Mouse (Mus musculus) midbrain, embryonic 12.5 days (tissue): ENCODE data around the gene 1700001K19Rik. TPM values are rescaled to one million over a fixed set of nuclear protein-coding genes. Genes with fewer than 3 reads are reported as not detected.
"Not testable (repeated sequence)": the region's sequence is repeated elsewhere in the genome, so short reads cannot be mapped to it uniquely, and the experiment has no call there.

ENCODE experiments used
- ATAC-seq: fragments of 200-750 bp; cut with Nextera tagmentation; 2 replicates; pipeline ENCODE4 v1.8.0; 2017; ENCODE audit warnings: low read depth, moderate TSS enrichment, moderate library complexity; ENCODE audit not compliant: low FRiP score
- H3K27ac ChIP-seq: fragments of 300-500 bp; sonication (generic); replicated peaks from 2 replicates; pipeline ENCODE4 v1.5.1; 2016; ENCODE audit warnings: mild to moderate bottlenecking
- H3K27me3 ChIP-seq: fragments of 300-500 bp; sonication (generic); 2 replicates; pipeline ENCODE4 v1.6.1; 2016; ENCODE audit warnings: mild to moderate bottlenecking
- H3K36me3 ChIP-seq: fragments of 300-500 bp; sonication (generic); 2 replicates; pipeline ENCODE4 v1.6.1; 2016
- H3K4me1 ChIP-seq: fragments of 300-500 bp; sonication (generic); 2 replicates; pipeline ENCODE4 v1.6.1; 2016
- H3K4me2 ChIP-seq: fragments of 300-500 bp; sonication (generic); replicated peaks from 2 replicates; pipeline ENCODE4 v1.6.1; 2016; ENCODE audit warnings: mild to moderate bottlenecking, moderate library complexity
- H3K4me3 ChIP-seq: fragments of 300-500 bp; sonication (generic); 2 replicates; pipeline ENCODE4 v1.5.1; 2016; ENCODE audit warnings: mild to moderate bottlenecking
- H3K9ac ChIP-seq: fragments of 300-500 bp; sonication (generic); replicated peaks from 2 replicates; pipeline ENCODE4 v1.6.1; 2016; ENCODE audit warnings: mild to moderate bottlenecking, moderate library complexity
- H3K9me3 ChIP-seq: fragments of 300-500 bp; sonication (generic); 2 replicates; pipeline ENCODE4 v1.6.1; 2016; ENCODE audit warnings: mild to moderate bottlenecking
- WGBS: fragments of 180-500 bp; shearing (Covaris S2); methylation state at CpG from one replicate; pipeline ENCODE4 v1.1.7; 2016; 5-methylcytosine and 5-hydroxymethylcytosine counted together
- polyA plus RNA-seq: library from polyadenylated mRNA; unstranded; fragments of >200 nt; fragmentation: Nextera tagmentation; extraction: Ambion mirVana; gene quantifications from 2 replicates; pipeline ENCODE4 v1.2.1, GENCODE M21; 2016

1700001K19Rik gene
- polyA plus RNA-seq, result not detected in 2 replicates

DNA sequence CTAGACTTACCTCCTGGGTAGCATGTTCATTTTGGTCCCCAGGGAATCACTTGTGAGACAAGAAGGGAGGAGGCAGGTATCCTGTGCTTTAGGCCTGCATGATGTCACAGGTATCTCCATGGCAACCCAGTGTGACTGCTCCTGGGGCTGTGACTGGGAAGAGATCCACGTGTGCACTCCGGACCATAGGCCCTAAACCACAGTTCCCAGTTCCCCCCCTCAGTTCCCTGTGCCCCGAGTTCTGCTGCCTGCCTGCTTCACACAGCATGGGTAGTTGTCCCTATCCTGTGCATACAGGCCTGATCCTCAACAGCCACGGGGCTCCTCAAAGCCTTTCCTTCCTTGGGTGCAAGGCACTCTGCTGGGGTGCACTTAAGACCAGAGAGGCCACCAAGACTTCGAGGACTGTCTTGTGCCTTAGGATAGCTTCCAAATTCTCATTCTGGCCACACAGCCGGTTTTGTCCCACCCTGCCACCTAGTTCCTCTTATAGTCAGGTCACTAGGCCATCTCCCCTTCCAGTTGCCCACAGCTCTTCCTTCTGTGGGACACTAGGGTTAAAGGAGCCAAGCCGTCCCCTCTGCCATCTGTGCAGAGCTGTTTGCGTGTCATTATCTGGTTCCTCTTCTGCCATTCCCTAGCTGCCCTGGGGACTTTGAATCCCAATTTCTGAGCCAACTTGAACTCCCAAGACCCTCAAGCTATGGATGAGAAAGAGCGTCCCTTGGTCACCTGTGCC is at the start of gene 1700001K19Rik:
Gene 1700001K19Rik (minus strand): TSS at position 59 of the 739 bp plus-strand sequence.
- Histone ChIP-seq H3K36me3 (peaks cover 22% of the 10 kb centered on the region), H3K4me3 (no peak within 1 kb of the TSS), H3K27me3 (no peaks in the 10 kb centered on the region), H3K9me3 (no peaks in the 10 kb centered on the region), H3K27ac (no peak within 1 kb of the TSS), H3K9ac (no peak within 1 kb of the TSS), H3K4me2 (no peak within 1 kb of the TSS), H3K4me1 (0 out of 2 replicates have a peak, but pooled peaks cover 2% of the 10 kb centered on the region)
- no peak for ATAC-seq
- 86% methylated on average over 9 of the region's 9 CpGs for WGBS

DNA sequence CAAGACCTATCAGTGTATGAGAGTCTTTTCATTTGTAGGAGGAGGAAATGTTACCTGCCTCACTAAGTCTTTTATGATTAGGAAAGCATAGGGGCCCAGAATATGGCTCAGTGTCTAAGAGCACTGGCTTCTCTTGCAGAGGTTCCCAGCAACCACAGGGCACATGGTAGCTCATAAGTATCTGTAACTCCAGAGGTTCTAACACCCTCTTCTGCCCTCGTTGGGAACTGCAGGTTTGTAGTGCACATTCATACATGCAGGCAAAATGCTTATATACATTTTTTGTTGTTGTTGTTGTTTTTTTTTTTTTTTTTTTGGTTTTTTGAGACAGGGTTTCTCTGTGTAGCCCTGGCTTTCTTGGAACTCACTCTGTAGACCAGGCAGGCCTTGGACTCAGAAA is 44.0 kb upstream of the 1700001K19Rik start:
- no peak for ATAC-seq
- Histone ChIP-seq H3K4me1 (no peaks in the 10 kb centered on the region), H3K36me3 (no peaks in the 10 kb centered on the region), H3K9ac (no peak overlapping the region), H3K4me2 (no peak overlapping the region), H3K9me3 (no peaks in the 10 kb centered on the region), H3K27ac (no peak overlapping the region), H3K27me3 (peaks cover 7% of the 10 kb centered on the region; the same call in 1 of the 2 replicates), H3K4me3 (no peak overlapping the region)
- 64% methylated on average over 1 of the region's 1 CpGs for WGBS

DNA sequence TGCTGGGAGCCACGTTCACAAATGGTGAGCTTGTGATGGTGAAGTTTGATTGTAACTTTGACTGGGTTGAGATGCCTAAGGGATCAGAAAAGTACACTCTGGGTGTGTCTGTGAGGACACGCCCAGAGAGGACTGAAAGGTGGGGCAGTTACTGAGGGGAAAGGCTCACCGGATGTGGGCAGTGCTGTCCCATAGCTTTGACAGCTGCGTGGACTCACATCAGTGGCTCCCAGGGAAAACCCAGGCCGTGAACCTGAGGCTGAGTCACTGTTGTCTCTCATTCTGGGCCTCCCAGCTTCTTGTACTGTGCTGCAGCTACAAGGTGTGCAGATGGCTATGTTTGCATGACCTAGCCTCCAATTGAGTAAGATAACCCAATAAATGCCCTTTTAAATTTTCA is 43.1 kb upstream of the 1700001K19Rik start:
- no peaks in the 10 kb centered on the region for H3K36me3 ChIP-seq
- WGBS, result 79% methylated on average over 5 of the region's 5 CpGs
- no peak overlapping the region for H3K27ac ChIP-seq
- ATAC-seq, result no peak
- H3K4me2 ChIP-seq, result no peak overlapping the region
- H3K4me3 ChIP-seq, result no peak overlapping the region
- no peaks in the 10 kb centered on the region for H3K4me1 ChIP-seq
- no peak overlapping the region for H3K9ac ChIP-seq
- H3K9me3 ChIP-seq, result no peaks in the 10 kb centered on the region
- peaks cover 7% of the 10 kb centered on the region; the same call in 1 of the 2 replicates for H3K27me3 ChIP-seq

DNA sequence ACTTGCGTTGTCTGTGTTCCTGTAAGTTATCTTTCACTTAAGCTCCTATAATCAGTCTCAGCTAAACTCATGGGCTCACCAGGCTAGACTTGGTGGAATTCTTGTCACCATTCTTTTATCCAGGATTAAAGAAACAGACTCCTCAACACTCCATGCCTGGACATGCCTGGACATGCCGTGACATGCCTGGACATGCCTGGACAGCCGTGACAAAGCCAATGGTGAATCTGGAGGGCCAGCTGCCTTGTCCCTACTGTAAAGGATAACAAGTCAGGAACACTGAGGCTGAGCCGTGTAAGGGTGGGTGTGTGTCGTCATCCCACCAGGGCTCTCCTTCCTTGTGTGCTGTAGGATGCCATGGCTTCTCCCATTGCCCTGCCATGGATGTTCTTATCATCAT is 42.6 kb upstream of the 1700001K19Rik start:
- no peak overlapping the region for H3K4me3 ChIP-seq
- no peak for ATAC-seq
- no peak overlapping the region for H3K27ac ChIP-seq
- H3K4me1 ChIP-seq, result no peaks in the 10 kb centered on the region
- WGBS, result 92% methylated on average over 5 of the region's 5 CpGs
- H3K9me3 ChIP-seq, result no peaks in the 10 kb centered on the region
- peaks cover 7% of the 10 kb centered on the region; the same call in 1 of the 2 replicates for H3K27me3 ChIP-seq
- H3K4me2 ChIP-seq, result no peak overlapping the region
- H3K9ac ChIP-seq, result no peak overlapping the region
- H3K36me3 ChIP-seq, result no peaks in the 10 kb centered on the region

DNA sequence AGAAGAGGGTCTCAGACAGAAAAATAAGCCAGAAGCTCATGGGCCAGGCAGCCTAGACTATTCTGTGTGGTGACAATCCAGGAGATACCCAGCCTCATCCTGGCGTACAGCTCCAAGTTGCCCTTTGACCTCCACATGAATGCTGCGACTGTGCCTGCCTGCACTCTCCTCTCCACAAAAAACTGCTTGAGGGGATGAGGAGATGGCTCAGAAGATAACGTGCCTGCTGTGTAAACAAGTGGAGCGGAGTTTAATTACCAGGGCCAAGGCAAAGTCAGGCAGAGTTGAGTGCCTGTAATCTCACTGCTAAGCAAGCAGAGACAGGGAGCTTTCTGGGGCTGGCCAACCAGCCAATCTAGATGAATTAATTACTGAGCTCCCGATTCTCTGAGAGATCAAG is 33.6 kb upstream of the 1700001K19Rik start:
- H3K4me1 ChIP-seq, result no peaks in the 10 kb centered on the region
- H3K9me3 ChIP-seq, result peaks cover 4% of the 10 kb centered on the region; the same call in 1 of the 2 replicates
- no peaks in the 10 kb centered on the region for H3K36me3 ChIP-seq
- no peak overlapping the region for H3K9ac ChIP-seq
- no peak overlapping the region for H3K4me2 ChIP-seq
- 29% methylated on average over 5 of the region's 5 CpGs for WGBS
- H3K27me3 ChIP-seq, result no peaks in the 10 kb centered on the region
- ATAC-seq, result no peak
- no peak overlapping the region for H3K4me3 ChIP-seq
- no peak overlapping the region for H3K27ac ChIP-seq

DNA sequence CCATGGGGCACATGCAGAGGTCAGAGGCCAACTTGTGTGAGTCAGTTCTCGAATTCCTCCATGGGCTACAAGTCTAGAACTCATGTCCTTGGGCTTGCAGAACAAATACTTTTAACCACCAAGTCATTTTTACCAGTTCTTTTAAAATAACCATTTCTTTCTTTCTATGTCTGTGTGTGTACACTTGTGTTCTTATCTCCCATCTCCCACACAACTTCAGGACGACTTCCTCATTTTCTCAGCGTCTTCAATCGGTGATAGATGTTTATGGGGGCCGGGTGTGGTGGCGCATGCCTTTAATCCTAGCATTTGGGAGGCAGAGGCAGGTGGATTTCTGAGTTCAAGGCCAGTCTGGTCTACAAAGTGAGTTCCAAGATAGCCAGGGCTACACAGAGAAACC is 31.8 kb upstream of the 1700001K19Rik start:
- WGBS, result 96% methylated on average over 6 of the region's 6 CpGs
- H3K27me3 ChIP-seq, result no peaks in the 10 kb centered on the region
- no peak for ATAC-seq
- no peaks in the 10 kb centered on the region for H3K36me3 ChIP-seq
- no peak overlapping the region for H3K4me3 ChIP-seq
- no peak overlapping the region for H3K4me2 ChIP-seq
- H3K4me1 ChIP-seq, result no peaks in the 10 kb centered on the region
- no peak overlapping the region for H3K27ac ChIP-seq
- H3K9me3 ChIP-seq, result peaks cover 4% of the 10 kb centered on the region; the same call in 1 of the 2 replicates
- H3K9ac ChIP-seq, result no peak overlapping the region

DNA sequence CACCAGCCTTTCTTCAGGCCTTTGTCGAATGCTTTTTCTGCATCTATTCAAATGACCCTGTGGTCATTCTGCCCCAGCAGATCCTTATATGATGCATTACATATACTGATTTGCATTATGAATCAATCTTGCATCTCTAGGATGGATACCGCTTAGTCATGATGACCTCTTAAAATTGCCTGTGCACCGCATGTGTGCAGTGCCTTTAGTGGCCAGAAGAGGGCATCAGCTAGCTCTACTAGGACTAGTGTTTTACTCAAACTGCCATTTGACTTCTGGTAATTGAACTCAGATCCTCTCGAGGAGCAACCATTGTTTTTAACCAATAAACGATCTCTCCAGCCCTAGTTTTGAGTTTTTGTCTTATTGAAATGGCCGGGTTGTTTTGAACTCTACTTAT is 31.4 kb upstream of the 1700001K19Rik start:
- Histone ChIP-seq H3K4me3 (no peak overlapping the region), H3K9ac (no peak overlapping the region)
- WGBS, result 96% methylated on average over 6 of the region's 6 CpGs

DNA sequence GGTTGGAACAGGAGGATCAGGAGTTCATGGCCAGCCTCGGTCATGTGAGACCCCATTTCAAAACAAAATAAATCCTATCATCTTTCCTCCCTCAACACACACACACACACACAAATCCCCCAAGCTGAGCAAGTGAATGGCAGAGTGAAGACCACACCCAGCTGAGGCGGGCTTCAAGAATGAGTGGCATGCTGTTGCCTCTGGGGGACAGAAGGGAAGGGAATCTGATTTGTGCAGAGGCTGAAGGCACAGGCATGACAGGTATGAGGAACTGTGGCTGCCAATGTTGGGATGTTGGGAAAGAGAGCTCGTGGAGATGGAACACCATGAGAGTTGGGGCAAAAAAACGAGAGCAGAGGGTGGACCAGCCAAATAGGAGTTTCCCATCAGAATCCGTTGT is 28.9 kb upstream of the 1700001K19Rik start:
- Histone ChIP-seq H3K27me3 (no peaks in the 10 kb centered on the region), H3K9ac (no peak overlapping the region)
- WGBS, result 73% methylated on average over 5 of the region's 5 CpGs

More for the DNA sequence above, 31.4 kb upstream of the 1700001K19Rik start:
- no peak overlapping the region for H3K4me2 ChIP-seq
- H3K27ac ChIP-seq, result no peak overlapping the region
- no peaks in the 10 kb centered on the region for H3K36me3 ChIP-seq
- no peaks in the 10 kb centered on the region for H3K4me1 ChIP-seq
- peaks cover 4% of the 10 kb centered on the region; the same call in 1 of the 2 replicates for H3K9me3 ChIP-seq
- no peaks in the 10 kb centered on the region for H3K27me3 ChIP-seq
- ATAC-seq, result no peak

DNA sequence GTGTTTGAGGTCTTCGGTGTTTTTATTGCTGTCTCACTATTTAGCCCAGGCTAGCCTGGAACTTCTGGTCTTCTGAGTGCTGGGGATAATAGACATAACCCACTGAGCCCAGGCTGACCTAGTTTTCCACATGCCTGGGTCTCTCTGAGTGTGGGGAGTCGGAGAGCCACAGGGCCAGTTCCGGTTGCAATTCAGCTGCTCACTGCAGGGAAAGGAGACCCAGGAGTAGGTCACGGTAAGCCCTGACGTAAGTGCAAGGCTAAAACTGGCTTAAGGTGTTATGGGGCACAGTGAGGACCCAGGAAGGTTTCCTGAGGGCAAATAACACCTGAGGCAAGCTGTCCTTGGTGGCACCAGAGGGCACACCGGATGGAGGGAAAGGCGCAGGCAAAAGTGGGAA is 25.0 kb upstream of the 1700001K19Rik start:
- H3K9ac ChIP-seq, result no peak overlapping the region
- WGBS, result 92% methylated on average over 7 of the region's 7 CpGs
- H3K27ac ChIP-seq, result no peak overlapping the region
- H3K27me3 ChIP-seq, result peaks cover 11% of the 10 kb centered on the region; the same call in 1 of the 2 replicates
- peak overlapping the region; percentile 59; the same call in 1 of the 2 replicates for H3K4me2 ChIP-seq
- no peak for ATAC-seq
- no peak overlapping the region for H3K4me3 ChIP-seq
- no peaks in the 10 kb centered on the region for H3K9me3 ChIP-seq
- no peaks in the 10 kb centered on the region for H3K36me3 ChIP-seq
- peaks cover 13% of the 10 kb centered on the region for H3K4me1 ChIP-seq

More for the DNA sequence above, 28.9 kb upstream of the 1700001K19Rik start:
- H3K4me1 ChIP-seq, result peaks cover 7% of the 10 kb centered on the region
- no peak overlapping the region for H3K4me2 ChIP-seq
- no peak overlapping the region for H3K4me3 ChIP-seq
- peaks cover 4% of the 10 kb centered on the region; the same call in 1 of the 2 replicates for H3K9me3 ChIP-seq
- no peak for ATAC-seq
- no peaks in the 10 kb centered on the region for H3K36me3 ChIP-seq
- H3K27ac ChIP-seq, result no peak overlapping the region

DNA sequence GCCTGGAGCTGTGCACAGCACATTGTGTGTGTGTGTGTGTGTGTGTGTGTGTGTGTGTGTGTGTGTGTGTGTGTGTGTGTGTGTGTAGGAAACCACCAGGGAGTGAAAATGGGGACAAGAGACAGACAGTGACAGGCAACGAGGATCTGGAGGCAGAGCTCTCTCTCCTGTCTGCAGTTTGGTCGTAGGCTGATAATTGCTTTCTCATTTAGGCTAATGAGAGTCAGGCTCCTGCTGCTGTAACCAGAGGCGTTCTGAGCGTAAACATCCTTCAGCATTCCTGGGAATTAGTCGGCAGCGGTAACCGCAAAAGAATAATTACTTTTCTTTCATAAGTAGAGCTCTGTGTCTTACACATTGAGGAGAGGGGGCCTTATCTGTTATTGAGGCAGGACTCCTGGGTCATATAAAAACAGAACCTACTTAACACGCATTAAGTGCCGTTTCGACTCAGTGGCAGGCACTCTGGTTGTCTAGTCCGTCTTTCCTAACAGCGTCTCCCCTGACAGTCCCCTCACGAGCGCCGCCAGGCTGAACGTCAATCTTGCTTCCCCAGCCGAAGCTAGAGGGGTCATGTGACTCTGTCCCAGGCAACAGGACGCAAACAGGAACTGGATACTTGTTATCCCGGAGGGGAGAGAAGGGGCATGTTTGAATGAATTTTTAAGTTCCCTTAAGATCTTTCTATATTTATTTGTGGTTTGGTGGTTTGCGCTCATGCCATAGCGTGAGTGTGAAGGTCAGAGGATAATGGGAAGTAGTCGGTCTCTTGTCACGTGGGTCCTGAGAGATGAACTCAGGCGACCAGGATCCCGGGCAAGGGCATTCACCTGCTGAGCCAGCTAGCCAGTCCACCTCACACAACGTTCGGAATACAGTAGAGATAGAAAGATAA is 24.2 kb upstream of the 1700001K19Rik start:
- Histone ChIP-seq H3K9ac (peak overlapping the region; percentile 20), H3K9me3 (no peaks in the 10 kb centered on the region), H3K27ac (peak overlapping the region; percentile 66; the same call in 1 of the 2 replicates), H3K4me2 (peak overlapping the region; percentile 59), H3K4me3 (peak overlapping the region; percentile 40), H3K27me3 (peaks cover 11% of the 10 kb centered on the region; the same call in 1 of the 2 replicates), H3K36me3 (no peaks in the 10 kb centered on the region), H3K4me1 (peaks cover 13% of the 10 kb centered on the region)
- 2% methylated on average over 27 of the region's 27 CpGs for WGBS
- peak; percentile 74 for ATAC-seq

DNA sequence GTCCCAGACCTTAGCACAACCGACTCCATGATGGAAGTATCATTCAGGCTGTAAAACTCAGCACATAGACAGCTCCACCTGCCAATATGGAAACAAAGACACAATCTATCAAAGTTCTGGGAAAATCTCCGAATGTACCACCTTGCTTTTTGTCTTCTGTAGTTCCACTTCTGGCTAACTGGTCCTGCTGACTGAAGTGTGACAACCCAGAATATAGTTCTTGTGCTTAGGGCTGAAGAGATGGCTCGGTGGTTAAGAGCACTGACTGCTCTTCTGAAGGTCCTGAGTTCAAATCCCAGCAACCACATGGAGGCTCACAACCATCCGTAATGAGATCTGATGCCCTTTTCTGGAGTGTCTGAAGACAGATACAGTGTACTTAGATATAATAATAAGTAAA is 23.0 kb upstream of the 1700001K19Rik start:
- ATAC-seq, H3K9ac ChIP-seq, H3K4me2 ChIP-seq, H3K9me3 ChIP-seq, H3K36me3 ChIP-seq, H3K27ac ChIP-seq, H3K4me3 ChIP-seq: not testable (repeated sequence)
- Histone ChIP-seq H3K27me3 (peaks cover 12% of the 10 kb centered on the region; the same call in 1 of the 2 replicates), H3K4me1 (peaks cover 13% of the 10 kb centered on the region)
- WGBS, result 81% methylated on average over 4 of the region's 4 CpGs

DNA sequence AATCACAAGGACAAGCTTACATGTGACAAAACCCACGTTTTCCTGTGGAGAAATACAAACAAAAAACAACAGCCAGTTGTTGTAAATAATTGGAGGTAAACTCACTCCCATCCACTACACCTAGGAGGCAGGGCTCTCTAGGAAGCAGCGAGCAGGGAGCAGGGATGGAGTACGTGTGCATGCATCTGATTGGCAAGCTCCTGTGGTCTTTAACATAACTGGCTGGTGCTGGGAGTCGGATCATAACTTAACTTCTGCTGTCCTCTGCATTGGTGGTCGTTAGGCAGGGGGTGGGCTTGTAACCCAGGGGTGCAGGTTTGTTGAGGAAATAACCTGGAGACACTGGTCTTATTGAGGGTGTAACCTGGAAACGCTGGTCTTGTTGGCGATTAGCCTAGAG is 21.3 kb upstream of the 1700001K19Rik start:
- Histone ChIP-seq H3K9me3 (no peaks in the 10 kb centered on the region), H3K4me3 (no peak overlapping the region), H3K4me1 (peaks cover 13% of the 10 kb centered on the region), H3K27ac (no peak overlapping the region), H3K9ac (no peak overlapping the region), H3K36me3 (no peaks in the 10 kb centered on the region), H3K27me3 (peaks cover 17% of the 10 kb centered on the region), H3K4me2 (no peak overlapping the region)
- ATAC-seq, result no peak
- WGBS, result 73% methylated on average over 7 of the region's 7 CpGs
